Mouse (Mus musculus) forebrain, postnatal 0 days (tissue): ENCODE measurements around the gene Gk. TPM values are rescaled to one million over a fixed set of nuclear protein-coding genes. Genes with fewer than 3 reads are reported as not detected.
A peak's percentile ranks its signal among the peaks of the same experiment; 100 is the strongest.

Experiments used
- ATAC-seq: fragments of 200-750 bp; cut with Nextera tagmentation; 2 replicates; pipeline ENCODE4 v1.8.0; 2017; ENCODE audit warnings: mild to moderate bottlenecking, moderate library complexity
- DNase-seq: peaks from one replicate; pipeline ENCODE4 v3.0.0-alpha.2; 2015
- H3K27ac ChIP-seq: fragments of 300-500 bp; sonication (generic); 2 replicates; pipeline ENCODE4 v1.5.1; 2014; ENCODE audit warnings: low read depth, mild to moderate bottlenecking, antibody characterized with exemption, low read length, moderate library complexity, mixed read lengths
- H3K27me3 ChIP-seq: fragments of 300-500 bp; sonication (generic); 2 replicates; pipeline ENCODE4 v1.6.1; 2014; ENCODE audit warnings: mild to moderate bottlenecking, low read length, mixed read lengths; ENCODE audit not compliant: insufficient read depth
- H3K36me3 ChIP-seq: fragments of 300-500 bp; sonication (generic); 2 replicates; pipeline ENCODE4 v1.6.1; 2014; ENCODE audit warnings: mild to moderate bottlenecking, moderate library complexity; ENCODE audit not compliant: insufficient read depth
- H3K4me1 ChIP-seq: fragments of 300-500 bp; sonication (generic); 2 replicates; pipeline ENCODE4 v1.6.1; 2014; ENCODE audit warnings: antibody characterized with exemption; ENCODE audit not compliant: insufficient read depth
- H3K4me2 ChIP-seq: fragments of 300-500 bp; sonication (generic); 2 replicates; pipeline ENCODE4 v1.6.1; 2014; ENCODE audit warnings: low read depth, mild to moderate bottlenecking, moderate library complexity
- H3K4me3 ChIP-seq: fragments of 300-500 bp; sonication (generic); 2 replicates; pipeline ENCODE4 v1.5.1; 2014; ENCODE audit warnings: low read depth, low read length, mixed read lengths
- H3K9ac ChIP-seq: fragments of 300-500 bp; sonication (generic); 2 replicates; pipeline ENCODE4 v1.6.1; 2014; ENCODE audit warnings: mild to moderate bottlenecking
- H3K9me3 ChIP-seq: fragments of 300-500 bp; sonication (generic); 2 replicates; pipeline ENCODE4 v1.6.1; 2016; ENCODE audit warnings: low read length
- CTCF ChIP-seq: sonication (generic); IDR thresholded peaks from 2 replicates; pipeline ENCODE4 v1.5.1; 2016; ENCODE audit warnings: antibody characterized with exemption, control low read depth, low read depth
- WGBS: fragments of 180-500 bp; shearing (Covaris S2); extraction: QIAGEN DNeasy Blood & Tissue Kit; methylation state at CpG from one replicate; pipeline ENCODE4 v1.1.7; 2014; 5-methylcytosine and 5-hydroxymethylcytosine counted together
- polyA plus RNA-seq: library from polyadenylated mRNA; unstranded; fragments of >200 nt; fragmentation: Nextera tagmentation; extraction: Ambion mirVana; gene quantifications from 2 replicates; pipeline ENCODE4 v1.2.1, GENCODE M21; 2015
- total RNA-seq: library from RNA; depleted of rRNA; stranded (reverse); fragments of >200 nt; gene quantifications from 2 replicates; pipeline ENCODE4 v1.2.3, GENCODE M21; 2014; rRNA removed

Gene Gk
- total and polyA plus RNA-seq, 2 experiments from 2014 or later: 8.9 to 12.1 TPM

DNA sequence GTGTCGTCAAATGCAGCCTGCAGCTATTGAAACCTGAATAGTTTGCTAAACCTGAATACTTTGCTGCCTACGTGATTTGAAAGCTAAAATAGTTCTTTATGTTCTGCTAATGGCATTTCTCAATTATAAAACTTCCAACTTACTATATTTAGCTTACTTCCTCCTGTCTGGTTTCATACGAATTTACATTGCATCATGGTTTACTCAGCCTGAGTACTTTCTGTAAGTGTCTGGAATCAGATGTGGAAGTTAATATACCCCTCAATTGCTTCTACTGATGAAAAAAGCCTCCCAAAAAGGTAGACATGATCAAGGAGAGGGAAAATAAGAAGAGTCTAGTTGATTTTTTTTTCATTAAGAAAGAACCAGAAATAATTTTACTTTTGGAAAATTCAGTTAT, 66.2 kb downstream of the Gk start:
- no peak for TF ChIP-seq CTCF
- no peak overlapping the region for H3K27ac ChIP-seq
- H3K4me2 ChIP-seq: no peak overlapping the region
- WGBS: 76% methylated on average over 3 of the region's 3 CpGs
- no peak overlapping the region for H3K4me3 ChIP-seq
- no peaks in the 10 kb centered on the region for H3K27me3 ChIP-seq
- no peak for DNase-seq
- no peaks in the 10 kb centered on the region for H3K9me3 ChIP-seq
- no peaks in the 10 kb centered on the region; the same call in 1 of the 2 replicates for H3K36me3 ChIP-seq
- no peaks in the 10 kb centered on the region for H3K4me1 ChIP-seq
- H3K9ac ChIP-seq: no peak overlapping the region
- no peak for ATAC-seq

DNA sequence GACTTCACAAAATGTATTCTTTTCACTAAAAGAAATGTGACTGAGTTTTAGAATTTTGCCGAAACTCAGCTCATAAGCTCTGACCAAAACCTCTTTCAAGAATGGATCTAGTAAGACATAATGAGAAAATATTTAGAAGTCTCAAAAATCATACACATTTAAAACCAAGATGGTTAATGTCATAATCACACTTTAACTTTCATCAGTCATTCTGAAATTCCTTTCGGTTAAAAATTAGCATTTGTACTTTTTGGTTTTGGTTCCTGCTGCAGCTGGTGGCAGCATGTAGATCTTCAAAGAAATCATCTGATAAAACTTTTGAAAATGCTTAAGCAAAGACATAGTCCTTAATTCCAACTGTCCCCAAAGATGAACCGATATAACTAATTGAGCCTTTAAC, 70.9 kb downstream of the Gk start:
- no peaks in the 10 kb centered on the region for H3K4me1 ChIP-seq
- no peak for ATAC-seq
- no peak overlapping the region for H3K27ac ChIP-seq
- no peak for TF ChIP-seq CTCF
- no peak overlapping the region for H3K4me2 ChIP-seq
- DNase-seq: no peak
- H3K36me3 ChIP-seq: no peaks in the 10 kb centered on the region
- no peak overlapping the region for H3K9ac ChIP-seq
- no peak overlapping the region for H3K4me3 ChIP-seq
- no peaks in the 10 kb centered on the region for H3K27me3 ChIP-seq
- 91% methylated on average over 3 of the region's 3 CpGs for WGBS
- H3K9me3 ChIP-seq: no peaks in the 10 kb centered on the region

DNA sequence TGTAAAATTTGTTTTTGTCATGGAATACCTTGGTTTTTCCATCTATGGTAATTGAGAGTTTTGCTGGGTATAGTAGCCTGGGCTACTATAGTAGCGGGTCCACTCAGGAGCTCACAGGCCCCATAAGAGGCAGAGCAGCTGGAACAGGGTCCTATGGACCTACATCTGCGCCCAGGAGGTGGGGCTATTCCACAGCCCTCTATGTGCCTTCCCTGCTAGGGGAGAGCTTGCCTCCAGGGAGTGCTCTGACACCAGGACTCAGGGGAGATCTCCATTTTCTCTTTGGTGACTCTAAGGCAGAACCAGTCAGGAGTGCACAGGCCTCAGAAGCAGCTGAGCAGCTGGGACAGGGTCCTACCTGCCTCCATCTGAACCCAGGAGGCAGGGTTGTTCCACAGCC, 92.9 kb downstream of the Gk start:
- 71% methylated on average over 2 of the region's 2 CpGs for WGBS

GRCm38 (mm10) chrX:85682125-85682524, 94.5 kb downstream of the Gk start:
- no peaks in the 10 kb centered on the region for H3K9me3 ChIP-seq

More for the DNA sequence above, 92.9 kb downstream of the Gk start:
- DNase-seq (no peak), ATAC-seq (no peak)
- H3K27me3 ChIP-seq: no peaks in the 10 kb centered on the region
- H3K9ac ChIP-seq: no peak overlapping the region
- TF ChIP-seq CTCF: no peak
- no peaks in the 10 kb centered on the region for H3K9me3 ChIP-seq
- H3K36me3 ChIP-seq: no peaks in the 10 kb centered on the region
- no peak overlapping the region for H3K4me3 ChIP-seq
- H3K4me1 ChIP-seq: no peaks in the 10 kb centered on the region
- no peak overlapping the region for H3K4me2 ChIP-seq
- no peak overlapping the region for H3K27ac ChIP-seq

DNA sequence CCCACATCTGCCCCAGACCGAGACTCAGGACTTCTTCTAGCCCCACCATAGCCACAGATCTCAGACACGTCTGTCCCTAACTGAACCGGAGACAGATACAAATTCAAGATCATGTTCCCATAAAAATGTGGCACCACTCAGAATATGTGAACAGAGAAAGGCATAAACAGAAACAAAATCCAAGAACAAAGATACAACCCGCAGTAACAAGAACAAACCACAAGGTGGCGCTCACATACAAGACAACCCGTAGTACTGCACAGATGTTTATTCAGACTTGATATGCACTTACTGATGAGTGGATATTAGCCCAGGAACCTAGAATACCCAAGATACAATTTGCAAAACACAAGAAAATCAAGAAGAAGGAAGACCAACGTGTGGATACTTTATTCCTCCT, 99.8 kb downstream of the Gk start:
- Histone ChIP-seq H3K4me2 (no peak overlapping the region), H3K9me3 (no peaks in the 10 kb centered on the region), H3K9ac (no peak overlapping the region), H3K36me3 (no peaks in the 10 kb centered on the region), H3K27ac (no peak overlapping the region), H3K4me1 (no peaks in the 10 kb centered on the region), H3K4me3 (no peak overlapping the region), H3K27me3 (no peaks in the 10 kb centered on the region)
- peak; percentile 80 for TF ChIP-seq CTCF
- DNase-seq (peak; percentile 64), ATAC-seq (peak; percentile 68)
- 25% methylated on average over 7 of the region's 7 CpGs for WGBS

More at GRCm38 (mm10) chrX:85682125-85682524, 94.5 kb downstream of the Gk start:
- no peak for TF ChIP-seq CTCF
- WGBS: 53% methylated on average over 1 of the region's 1 CpGs
- Histone ChIP-seq H3K4me3 (no peak overlapping the region), H3K4me1 (no peaks in the 10 kb centered on the region), H3K9ac (no peak overlapping the region), H3K27ac (no peak overlapping the region), H3K4me2 (no peak overlapping the region), H3K27me3 (no peaks in the 10 kb centered on the region), H3K36me3 (no peaks in the 10 kb centered on the region)
- DNase-seq (peak; percentile 6), ATAC-seq (peak; percentile 81)

Other genes with a start within 250 kb of the Gk start
- 24.5 and 40.5 TPM in 2 replicates for gene Tab3, start 202.8 kb downstream of the Gk start, total RNA-seq
- gene Tab3, start 202.8 kb downstream of the Gk start, polyA plus RNA-seq: 5.7 and 6.2 TPM in 2 replicates
- 0.14 TPM in 1 of 2 replicates, not detected in the other for gene 5430427O19Rik, start 93.5 kb upstream of the Gk start, total RNA-seq
- gene 5430427O19Rik, start 93.5 kb upstream of the Gk start, polyA plus RNA-seq: 0.06 TPM in 1 of 2 replicates, not detected in the other